Mouse (Mus musculus) liver, embryonic 14.5 days (tissue): Measurements from ENCODE around the gene Cfap54. TPM values are rescaled to one million over a fixed set of nuclear protein-coding genes. Genes with fewer than 3 reads are reported as not detected.

Experiments used
- ATAC-seq: fragments of 200-750 bp; cut with Nextera tagmentation; 2 replicates; pipeline ENCODE4 v1.8.0; 2017; ENCODE audit warnings: moderate number of reproducible peaks, mild to moderate bottlenecking, moderate library complexity; ENCODE audit not compliant: insufficient read depth
- DNase-seq, 3 experiments: peaks; one replicate each; pipeline ENCODE4 v3.0.0-alpha.2; 2012 to 2013; ENCODE audit warnings: low read depth in 3 of 3, low spot score in 3 of 3
- H3K27ac ChIP-seq: fragments of 300-500 bp; sonication (generic); 2 replicates; pipeline ENCODE4 v1.5.1; 2014; ENCODE audit warnings: moderate library complexity, mild to moderate bottlenecking, control low read depth, inconsistent platforms
- H3K27me3 ChIP-seq: fragments of 300-500 bp; sonication (generic); 2 replicates; pipeline ENCODE4 v1.6.1; 2014; ENCODE audit warnings: mild to moderate bottlenecking, low read length, moderate library complexity; ENCODE audit not compliant: control insufficient read depth, insufficient read depth
- H3K36me3 ChIP-seq: fragments of 300-500 bp; sonication (generic); replicated peaks from 2 replicates; pipeline ENCODE4 v1.6.1; 2014; ENCODE audit warnings: low read depth; ENCODE audit not compliant: control insufficient read depth, insufficient read depth
- H3K4me1 ChIP-seq, 2 experiments: fragments of 200-500 bp in 1 of 2; fragments of 300-500 bp in 1 of 2; sonication (generic) in 1 of 2; replicated peaks; 2 replicates each; pipeline ENCODE4 v1.6.1; 2012 to 2014; ENCODE audit warnings: antibody characterized with exemption in 1 of 2, inconsistent platforms in 1 of 2, low read length in 1 of 2; ENCODE audit not compliant: control insufficient read depth in 2 of 2, insufficient read depth in 2 of 2
- H3K4me2 ChIP-seq: fragments of 300-500 bp; sonication (generic); 2 replicates; pipeline ENCODE4 v1.6.1; 2014; ENCODE audit warnings: low read depth, mild to moderate bottlenecking, control low read depth, moderate library complexity
- H3K4me3 ChIP-seq, 2 experiments: fragments of 200-500 bp in 1 of 2; fragments of 300-500 bp in 1 of 2; sonication (generic) in 1 of 2; 2 replicates each; pipeline ENCODE4 v1.5.1; 2012 to 2014; ENCODE audit warnings: low read depth in 2 of 2, low read length in 2 of 2, mild to moderate bottlenecking in 2 of 2, control low read depth in 1 of 2, inconsistent platforms in 1 of 2, moderate library complexity in 1 of 2; ENCODE audit not compliant: insufficient read depth in 1 of 2
- H3K9ac ChIP-seq: fragments of 300-500 bp; sonication (generic); replicated peaks from 2 replicates; pipeline ENCODE4 v1.6.1; 2014; ENCODE audit warnings: mild to moderate bottlenecking, control low read depth, moderate library complexity
- H3K9me3 ChIP-seq: fragments of 300-500 bp; sonication (generic); 2 replicates; pipeline ENCODE4 v1.6.1; 2016; ENCODE audit warnings: low read length, mixed read lengths; ENCODE audit not compliant: control insufficient read depth
- CTCF ChIP-seq: IDR thresholded peaks from 2 replicates; pipeline ENCODE4 v1.5.1; 2016; ENCODE audit warnings: antibody characterized with exemption, low read depth, control low read depth
- EP300 ChIP-seq: IDR thresholded peaks from 2 replicates; pipeline ENCODE4 v1.6.1; 2016; ENCODE audit warnings: antibody characterized with exemption, low read depth
- WGBS: fragments of 180-500 bp; shearing (Covaris S2); extraction: QIAGEN DNeasy Blood & Tissue Kit; methylation state at CpG from one replicate; pipeline ENCODE4 v1.1.7; 2014; ENCODE audit not compliant: insufficient replicate concordance; 5-methylcytosine and 5-hydroxymethylcytosine counted together
- polyA plus RNA-seq, 2 experiments: library from polyadenylated mRNA; depleted of rRNA in 1 of 2; stranded (reverse) in 1 of 2; unstranded in 1 of 2; fragments of >200 nt; fragmentation: Nextera tagmentation in 1 of 2; extraction: Ambion mirVana in 1 of 2; gene quantifications; 2 replicates each; pipeline versions ENCODE4 v1.2.1 to v1.2.3; 2012 to 2014

The Cfap54 gene
- polyA plus RNA-seq, 2 experiments = 0.06 to 0.11 TPM

DNA sequence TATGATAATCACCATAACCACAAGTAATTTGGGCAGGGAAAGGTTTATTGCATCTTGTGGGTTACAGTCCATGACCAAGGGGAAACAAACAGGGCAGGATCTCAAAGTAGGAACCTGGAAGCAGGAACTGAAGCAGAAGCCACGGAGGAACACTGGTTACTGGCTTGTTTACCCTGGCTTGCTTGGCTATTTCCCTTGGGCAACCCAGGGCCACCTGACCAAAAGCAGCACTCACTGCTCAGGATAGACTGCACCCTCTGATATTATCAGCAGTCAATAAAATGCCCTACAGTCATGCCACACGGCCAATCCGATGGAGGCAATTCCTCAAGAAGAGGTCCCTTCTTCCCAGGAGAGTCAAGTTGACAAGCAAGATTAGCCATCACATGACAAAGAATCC lies 1.9 kb downstream of the Cfap54 start:
- DNase-seq = no peak
- TF ChIP-seq EP300 (no peak), CTCF (no peak)

DNA sequence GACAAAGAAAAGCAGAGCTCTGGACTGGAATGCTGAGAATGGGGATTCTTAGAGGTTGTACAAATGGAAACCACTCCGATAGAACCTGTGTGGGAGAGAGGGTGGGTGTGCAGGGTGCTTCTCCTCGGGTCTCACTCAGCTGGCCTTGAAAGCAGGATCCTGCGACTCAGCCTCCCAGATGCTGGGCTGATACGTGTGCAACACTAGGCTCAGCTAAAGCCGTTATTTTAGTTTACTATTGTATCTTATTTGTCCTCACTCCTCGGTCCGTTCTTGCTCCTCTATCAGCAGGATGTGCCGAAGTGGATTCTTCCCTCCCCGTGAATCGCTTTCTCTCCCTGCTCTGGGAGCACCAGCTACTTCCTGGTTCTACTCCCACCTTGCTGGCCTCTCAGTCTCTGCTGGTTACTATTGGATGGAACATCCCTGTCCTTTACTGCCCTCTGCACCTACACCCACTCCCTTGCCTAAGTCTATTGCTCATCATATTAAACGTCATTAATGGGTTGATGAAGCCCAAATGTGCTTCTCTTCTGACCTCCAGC lies 3.4 kb downstream of the Cfap54 start:
- Histone ChIP-seq H3K27me3 (no peaks in the 10 kb centered on the region), H3K9me3 (no peaks in the 10 kb centered on the region), H3K4me2 (no peak overlapping the region), H3K36me3 (no peaks in the 10 kb centered on the region), H3K9ac (no peak overlapping the region), H3K27ac (no peak overlapping the region), H3K4me3 (no peak overlapping the region), H3K4me1 (peaks cover 6 to 9% of the 10 kb centered on the region in 2 experiments; a peak in 3 of 4 replicates)
- TF ChIP-seq CTCF (no peak), EP300 (no peak)
- 69% methylated on average over 11 of the region's 11 CpGs for WGBS
- DNase-seq = no peak
- no peak for ATAC-seq

More for the DNA sequence above, 1.9 kb downstream of the Cfap54 start:
- no peaks in the 10 kb centered on the region for H3K9me3 ChIP-seq
- WGBS = 59% methylated on average over 3 of the region's 3 CpGs
- no peak overlapping the region for H3K9ac ChIP-seq
- H3K4me2 ChIP-seq = no peak overlapping the region
- H3K27me3 ChIP-seq = no peaks in the 10 kb centered on the region
- H3K4me3 ChIP-seq = no peak overlapping the region
- no peak for ATAC-seq
- peaks cover 8 to 13% of the 10 kb centered on the region in 2 experiments; a peak in 3 of 4 replicates for H3K4me1 ChIP-seq
- no peaks in the 10 kb centered on the region for H3K36me3 ChIP-seq
- no peak overlapping the region for H3K27ac ChIP-seq

DNA sequence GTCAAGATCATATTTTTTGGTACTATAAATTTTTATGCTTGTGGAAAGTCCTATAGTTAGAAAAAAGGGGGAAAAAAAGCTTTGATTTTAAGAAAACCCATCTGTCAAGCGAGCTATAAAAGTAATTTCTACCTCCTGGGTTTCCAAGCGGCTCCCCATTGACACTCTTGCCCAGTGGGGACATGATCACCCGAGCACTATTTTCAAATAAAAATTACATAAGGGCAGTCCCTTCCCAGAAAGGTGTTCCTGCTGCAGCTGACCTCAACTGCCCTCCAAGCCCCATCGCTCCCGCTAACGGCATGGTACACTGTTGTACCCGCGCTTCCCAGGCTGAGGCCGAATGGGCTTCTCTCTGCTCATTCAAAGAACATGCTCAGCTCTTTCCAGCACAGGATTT lies 5.0 kb downstream of the Cfap54 start:
- no peak overlapping the region for H3K9ac ChIP-seq
- no peak for TF ChIP-seq CTCF
- TF ChIP-seq EP300 = no peak
- no peak overlapping the region for H3K4me3 ChIP-seq
- ATAC-seq (no peak), DNase-seq (no peak)
- H3K27me3 ChIP-seq = no peaks in the 10 kb centered on the region
- no peaks in the 10 kb centered on the region for H3K9me3 ChIP-seq
- H3K4me2 ChIP-seq = no peak overlapping the region
- no peaks in the 10 kb centered on the region for H3K36me3 ChIP-seq
- 87% methylated on average over 9 of the region's 9 CpGs for WGBS
- H3K27ac ChIP-seq = no peak overlapping the region
- peaks cover 4 to 6% of the 10 kb centered on the region in 2 experiments; a peak in 3 of 4 replicates for H3K4me1 ChIP-seq

DNA sequence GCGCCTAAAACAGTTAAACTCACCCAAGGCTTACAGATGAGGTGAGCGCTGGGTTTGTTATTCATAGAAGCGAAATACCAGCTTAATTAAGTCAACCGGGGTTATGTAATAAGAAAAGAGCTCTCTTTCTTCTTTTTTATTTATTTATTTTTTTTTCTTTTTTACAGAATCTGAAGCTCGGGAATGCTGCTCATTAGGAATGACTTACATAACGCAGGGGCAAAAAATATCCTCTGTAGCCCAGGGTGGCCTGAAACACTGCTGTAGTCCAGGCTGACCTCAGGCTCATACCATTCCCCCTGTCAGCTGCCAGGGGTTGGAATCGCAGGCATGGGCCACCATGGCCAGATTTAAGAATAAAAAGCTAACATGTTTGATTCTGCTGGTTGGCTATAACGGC lies 5.6 kb downstream of the Cfap54 start:
- 70% methylated on average over 8 of the region's 8 CpGs for WGBS
- ATAC-seq (no peak), DNase-seq (no peak)
- Histone ChIP-seq H3K4me3 (no peak overlapping the region), H3K9me3 (no peaks in the 10 kb centered on the region), H3K4me2 (no peak overlapping the region), H3K4me1 (peaks cover 5 to 7% of the 10 kb centered on the region in 2 experiments), H3K27ac (no peak overlapping the region), H3K9ac (no peak overlapping the region), H3K27me3 (no peaks in the 10 kb centered on the region), H3K36me3 (no peaks in the 10 kb centered on the region)
- TF ChIP-seq EP300 (no peak), CTCF (no peak)

DNA sequence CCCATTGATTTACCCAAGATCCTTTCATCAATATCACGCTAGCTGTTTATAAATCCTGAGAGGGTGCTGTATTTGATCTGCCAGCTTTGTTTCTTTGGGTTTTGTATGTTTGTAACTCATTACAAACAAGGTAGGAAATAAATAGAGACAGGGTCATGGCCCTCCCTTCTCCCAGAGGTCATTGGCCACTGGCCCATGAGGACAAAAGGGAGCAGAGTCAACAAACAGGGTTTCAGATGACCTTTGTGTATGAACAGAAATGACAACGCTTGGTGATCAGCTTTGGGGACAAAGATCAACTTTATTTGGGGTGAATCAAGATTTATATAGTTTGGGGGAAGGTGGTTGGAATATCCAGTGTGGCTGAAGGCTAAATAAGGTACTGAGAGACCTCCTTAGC lies 8.6 kb downstream of the Cfap54 start:
- no peak overlapping the region for H3K4me2 ChIP-seq
- H3K4me3 ChIP-seq = no peak overlapping the region
- 67% methylated on average over 2 of the region's 2 CpGs for WGBS
- H3K4me1 ChIP-seq = peaks cover 24 to 33% of the 10 kb centered on the region in 2 experiments
- TF ChIP-seq CTCF = no peak
- no peak for TF ChIP-seq EP300
- H3K27me3 ChIP-seq = no peaks in the 10 kb centered on the region
- no peak for DNase-seq
- no peaks in the 10 kb centered on the region for H3K36me3 ChIP-seq
- no peaks in the 10 kb centered on the region for H3K9me3 ChIP-seq
- H3K9ac ChIP-seq = no peak overlapping the region
- no peak overlapping the region for H3K27ac ChIP-seq
- ATAC-seq = no peak
